Mouse (Mus musculus): ENCODE results near the gene Zfp981. TPM values are rescaled to one million over a fixed set of nuclear protein-coding genes. Genes with fewer than 3 reads are reported as not detected.
"Not testable (repeated sequence)": the region's sequence is repeated elsewhere in the genome, so short reads cannot be mapped to it uniquely, and the experiment has no call there.

The Zfp981 gene
- 0.45 and 0.67 TPM in 2 replicates for polyA plus RNA-seq (2012; rRNA removed)

GRCm38 (mm10) chr4:146501727-146502126 lies at the start of gene Zfp981:
Zfp981 (plus strand) TSS chr4:146502027.
- H3K36me3 ChIP-seq (ENCODE audit: control insufficient read depth, insufficient read depth, low read length); H3K27ac ChIP-seq (ENCODE audit: control insufficient read depth, insufficient read depth, low read depth, low read length); H3K27me3 ChIP-seq (ENCODE audit: control insufficient read depth, insufficient read depth, low read length); H3K4me3 ChIP-seq (ENCODE audit: control insufficient read depth, low read depth, low read length); H3K4me1 ChIP-seq (ENCODE audit: control insufficient read depth, insufficient read depth, low read length): not testable (repeated sequence)

GRCm38 (mm10) chr4:146452576-146452975 lies 49.3 kb upstream of the Zfp981 start:
- not testable (repeated sequence) for H3K4me1 ChIP-seq (ENCODE audit: control insufficient read depth, insufficient read depth, low read length); H3K27ac ChIP-seq (ENCODE audit: control insufficient read depth, insufficient read depth, low read depth, low read length); H3K36me3 ChIP-seq (ENCODE audit: control insufficient read depth, insufficient read depth, low read length); H3K4me3 ChIP-seq (ENCODE audit: control insufficient read depth, low read depth, low read length); H3K27me3 ChIP-seq (ENCODE audit: control insufficient read depth, insufficient read depth, low read length)

GRCm38 (mm10) chr4:146454170-146454569 lies 47.7 kb upstream of the Zfp981 start:
- H3K4me3 ChIP-seq (ENCODE audit: control insufficient read depth, low read depth, low read length); H3K27me3 ChIP-seq (ENCODE audit: control insufficient read depth, insufficient read depth, low read length); H3K4me1 ChIP-seq (ENCODE audit: control insufficient read depth, insufficient read depth, low read length); H3K27ac ChIP-seq (ENCODE audit: control insufficient read depth, insufficient read depth, low read depth, low read length); H3K36me3 ChIP-seq (ENCODE audit: control insufficient read depth, insufficient read depth, low read length): not testable (repeated sequence)

- no peak overlapping the region for H3K27ac ChIP-seq (ENCODE audit: control insufficient read depth, insufficient read depth, low read depth, low read length)
- no peak overlapping the region for H3K4me3 ChIP-seq (ENCODE audit: control insufficient read depth, low read depth, low read length)
- H3K36me3 ChIP-seq (ENCODE audit: control insufficient read depth, insufficient read depth, low read length) = no peaks in the 10 kb centered on the region
- TF ChIP-seq CTCF (IDR thresholded peaks at IDR 0.05; ENCODE audit: control insufficient read depth, insufficient read depth, insufficient replicate concordance, low read depth, low read length) (no peak), POLR2A (IDR thresholded peaks at IDR 0.05; ENCODE audit: control insufficient read depth, low read depth, low read length) (no peak; the same call in 1 of the 2 replicates)
- H3K4me1 ChIP-seq (ENCODE audit: control insufficient read depth, insufficient read depth, low read length) = no peaks in the 10 kb centered on the region
- no peaks in the 10 kb centered on the region for H3K27me3 ChIP-seq (ENCODE audit: control insufficient read depth, insufficient read depth, low read length)
These were observed 46.9 kb upstream of the Zfp981 start for GRCm38 (mm10) chr4:146454896-146455295.

- no peaks in the 10 kb centered on the region for H3K27me3 ChIP-seq (ENCODE audit: control insufficient read depth, insufficient read depth, low read length)
- no peak overlapping the region for H3K27ac ChIP-seq (ENCODE audit: control insufficient read depth, insufficient read depth, low read depth, low read length)
- H3K4me3 ChIP-seq (ENCODE audit: control insufficient read depth, low read depth, low read length) = no peak overlapping the region
- H3K4me1 ChIP-seq (ENCODE audit: control insufficient read depth, insufficient read depth, low read length) = no peaks in the 10 kb centered on the region
- H3K36me3 ChIP-seq (ENCODE audit: control insufficient read depth, insufficient read depth, low read length) = no peaks in the 10 kb centered on the region
- TF ChIP-seq CTCF (IDR thresholded peaks at IDR 0.05; ENCODE audit: control insufficient read depth, insufficient read depth, insufficient replicate concordance, low read depth, low read length) (no peak), POLR2A (IDR thresholded peaks at IDR 0.05; ENCODE audit: control insufficient read depth, low read depth, low read length) (no peak)
These were observed 46.5 kb upstream of the Zfp981 start for GRCm38 (mm10) chr4:146455321-146455721.

DNA sequence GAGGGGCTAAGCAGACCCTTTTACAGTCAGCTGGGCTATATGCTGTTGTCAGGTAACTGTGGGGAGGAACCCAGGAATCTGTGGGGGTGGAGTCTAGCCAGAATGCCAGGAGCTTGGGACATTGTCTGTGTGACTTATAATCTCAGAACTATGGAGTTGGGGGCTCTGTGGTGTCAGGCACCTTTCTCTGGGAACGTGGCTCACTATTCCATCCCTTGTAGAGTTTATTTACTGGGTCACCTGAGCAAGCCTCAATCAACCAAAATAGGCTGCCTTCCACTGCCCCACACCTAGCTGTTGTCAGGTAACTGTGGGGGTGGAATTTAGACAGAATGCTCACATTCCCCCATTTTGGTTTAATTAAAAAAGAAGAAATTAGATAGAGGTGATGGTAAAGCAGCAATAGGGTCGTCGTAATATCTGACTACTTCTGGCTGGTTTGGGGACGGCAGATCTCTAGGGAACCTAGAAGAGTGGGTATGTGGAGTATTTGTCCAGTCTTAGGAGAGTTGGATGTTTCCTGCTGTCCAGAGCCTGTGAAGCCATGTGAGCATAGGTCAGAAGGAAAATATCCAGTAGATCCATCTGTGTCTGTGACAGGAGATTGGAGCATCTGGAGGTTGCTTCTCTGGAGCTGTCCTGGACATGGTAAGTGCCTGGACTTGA lies 45.6 kb upstream of the Zfp981 start:
- Histone ChIP-seq H3K27ac (ENCODE audit: control insufficient read depth, insufficient read depth, low read depth, low read length) (no peak overlapping the region), H3K4me3 (ENCODE audit: control insufficient read depth, low read depth, low read length) (no peak overlapping the region), H3K27me3 (ENCODE audit: control insufficient read depth, insufficient read depth, low read length) (no peaks in the 10 kb centered on the region), H3K36me3 (ENCODE audit: control insufficient read depth, insufficient read depth, low read length) (no peaks in the 10 kb centered on the region), H3K4me1 (ENCODE audit: control insufficient read depth, insufficient read depth, low read length) (no peaks in the 10 kb centered on the region)
- TF ChIP-seq POLR2A (IDR thresholded peaks at IDR 0.05; ENCODE audit: control insufficient read depth, low read depth, low read length) (no peak), CTCF (IDR thresholded peaks at IDR 0.05; ENCODE audit: control insufficient read depth, insufficient read depth, insufficient replicate concordance, low read depth, low read length) (no peak)

GRCm38 (mm10) chr4:146457126-146457525 lies 44.7 kb upstream of the Zfp981 start:
- Histone ChIP-seq H3K4me1 (ENCODE audit: control insufficient read depth, insufficient read depth, low read length) (no peaks in the 10 kb centered on the region), H3K27ac (ENCODE audit: control insufficient read depth, insufficient read depth, low read depth, low read length) (no peak overlapping the region), H3K36me3 (ENCODE audit: control insufficient read depth, insufficient read depth, low read length) (no peaks in the 10 kb centered on the region), H3K27me3 (ENCODE audit: control insufficient read depth, insufficient read depth, low read length) (no peaks in the 10 kb centered on the region), H3K4me3 (ENCODE audit: control insufficient read depth, low read depth, low read length) (no peak overlapping the region)
- no peak for TF ChIP-seq POLR2A (IDR thresholded peaks at IDR 0.05; ENCODE audit: control insufficient read depth, low read depth, low read length)
- TF ChIP-seq CTCF (IDR thresholded peaks at IDR 0.05; ENCODE audit: control insufficient read depth, insufficient read depth, insufficient replicate concordance, low read depth, low read length) = no peak

DNA sequence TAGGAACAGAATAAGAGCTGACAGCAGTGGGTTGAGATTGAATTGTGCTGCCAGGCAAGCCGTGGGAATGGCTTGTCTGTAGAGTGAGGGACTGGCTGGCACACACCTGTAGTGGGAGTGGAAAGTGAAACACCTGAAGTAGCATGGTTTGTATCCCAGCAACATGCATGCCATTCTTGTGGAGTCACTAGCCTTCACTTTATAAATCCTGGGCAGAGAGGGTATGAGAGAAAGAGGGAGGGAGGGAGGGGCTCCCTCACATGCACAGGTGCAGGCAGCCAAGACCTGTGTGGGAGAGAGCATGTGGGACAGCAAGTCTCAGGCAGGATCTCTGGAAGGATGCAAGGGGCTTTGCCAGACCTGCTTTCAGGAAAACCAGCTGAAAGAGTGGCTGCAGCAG lies 44.1 kb upstream of the Zfp981 start:
- TF ChIP-seq CTCF (IDR thresholded peaks at IDR 0.05; ENCODE audit: control insufficient read depth, insufficient read depth, insufficient replicate concordance, low read depth, low read length) = no peak
- no peak for TF ChIP-seq POLR2A (IDR thresholded peaks at IDR 0.05; ENCODE audit: control insufficient read depth, low read depth, low read length)
- H3K36me3 ChIP-seq (ENCODE audit: control insufficient read depth, insufficient read depth, low read length) = no peaks in the 10 kb centered on the region
- no peaks in the 10 kb centered on the region for H3K27me3 ChIP-seq (ENCODE audit: control insufficient read depth, insufficient read depth, low read length)
- no peak overlapping the region for H3K27ac ChIP-seq (ENCODE audit: control insufficient read depth, insufficient read depth, low read depth, low read length)
- H3K4me3 ChIP-seq (ENCODE audit: control insufficient read depth, low read depth, low read length) = no peak overlapping the region
- H3K4me1 ChIP-seq (ENCODE audit: control insufficient read depth, insufficient read depth, low read length) = no peaks in the 10 kb centered on the region

DNA sequence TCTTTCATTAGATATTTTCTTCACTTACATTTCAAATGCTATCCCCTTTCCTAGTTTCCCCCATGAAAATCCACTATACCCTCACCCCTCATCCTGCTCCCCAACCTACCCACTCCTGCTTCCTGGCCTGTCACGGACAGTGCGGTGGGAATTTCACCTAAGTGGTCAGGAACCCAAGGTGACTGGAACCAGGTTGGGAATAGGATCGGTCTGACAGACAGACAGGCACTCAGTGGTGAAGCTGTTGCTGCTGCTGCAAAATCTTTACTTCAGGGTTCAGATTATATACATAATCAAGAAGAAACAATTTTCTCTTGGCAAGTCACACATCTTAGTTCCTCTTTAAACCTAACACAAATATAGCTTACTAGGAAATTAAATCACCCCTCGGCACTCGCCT lies 42.0 kb upstream of the Zfp981 start:
- H3K4me1 ChIP-seq (ENCODE audit: control insufficient read depth, insufficient read depth, low read length); H3K4me3 ChIP-seq (ENCODE audit: control insufficient read depth, low read depth, low read length); H3K36me3 ChIP-seq (ENCODE audit: control insufficient read depth, insufficient read depth, low read length); H3K27ac ChIP-seq (ENCODE audit: control insufficient read depth, insufficient read depth, low read depth, low read length); H3K27me3 ChIP-seq (ENCODE audit: control insufficient read depth, insufficient read depth, low read length): not testable (repeated sequence)

- not testable (repeated sequence) for H3K4me3 ChIP-seq (ENCODE audit: control insufficient read depth, low read depth, low read length); H3K27ac ChIP-seq (ENCODE audit: control insufficient read depth, insufficient read depth, low read depth, low read length); H3K4me1 ChIP-seq (ENCODE audit: control insufficient read depth, insufficient read depth, low read length); H3K27me3 ChIP-seq (ENCODE audit: control insufficient read depth, insufficient read depth, low read length); H3K36me3 ChIP-seq (ENCODE audit: control insufficient read depth, insufficient read depth, low read length)
These were observed 41.1 kb upstream of the Zfp981 start for GRCm38 (mm10) chr4:146460685-146461084.

DNA sequence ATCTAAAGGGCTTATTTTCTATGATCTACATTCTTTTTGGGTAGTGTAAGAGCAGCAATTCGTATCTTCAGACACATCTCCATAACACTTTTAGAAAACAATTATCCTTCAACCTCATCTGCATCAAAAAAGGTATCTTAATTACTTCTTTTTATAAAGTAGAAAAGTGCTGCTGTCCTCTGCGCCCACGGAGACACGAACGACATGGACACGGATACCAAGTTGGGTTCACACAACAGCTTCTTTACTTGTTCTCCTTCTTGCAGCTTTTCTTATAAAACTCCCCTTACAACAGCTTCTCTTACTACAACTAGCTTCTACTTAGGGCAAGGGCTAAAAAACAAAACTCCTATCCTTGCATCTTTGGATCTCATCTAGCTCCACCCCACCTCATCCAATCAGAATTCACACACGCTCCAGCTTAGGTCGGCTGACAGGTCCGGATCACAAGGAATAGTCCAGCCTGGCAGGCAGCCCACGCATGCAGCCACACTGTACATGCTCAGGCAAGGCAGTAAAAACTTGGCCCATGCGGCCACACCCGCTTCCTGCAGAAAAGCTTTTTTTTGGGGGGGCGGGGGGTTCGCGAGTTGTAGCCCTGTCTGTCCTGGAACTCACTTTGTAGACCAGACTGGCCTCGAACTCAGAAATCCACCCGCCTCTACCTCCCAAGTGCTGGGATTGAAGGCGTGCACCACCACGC lies 38.0 kb upstream of the Zfp981 start:
- not testable (repeated sequence) for H3K27me3 ChIP-seq (ENCODE audit: control insufficient read depth, insufficient read depth, low read length); H3K4me1 ChIP-seq (ENCODE audit: control insufficient read depth, insufficient read depth, low read length); H3K4me3 ChIP-seq (ENCODE audit: control insufficient read depth, low read depth, low read length); H3K36me3 ChIP-seq (ENCODE audit: control insufficient read depth, insufficient read depth, low read length); H3K27ac ChIP-seq (ENCODE audit: control insufficient read depth, insufficient read depth, low read depth, low read length)
